Mouse (Mus musculus) lung, adult 10 weeks (tissue): Measurements from ENCODE around the gene Ermard. TPM values are rescaled to one million over a fixed set of nuclear protein-coding genes. Genes with fewer than 3 reads are reported as not detected.

ENCODE experiments used
- polyA plus RNA-seq: library from polyadenylated mRNA; stranded (reverse); fragments of 350-450 nt; fragmentation: Illumina TruSeq; extraction: RNeasy Lipid Tissue Mini Kit (QIAGEN cat#74804); gene quantifications from one replicate; pipeline ENCODE4 v1.2.3, GENCODE M21; 2014; ENCODE audit warnings: low read depth, low replicate concordance; ENCODE audit not compliant: insufficient read depth

Gene Ermard
- polyA plus RNA-seq: 19.8 TPM

DNA sequence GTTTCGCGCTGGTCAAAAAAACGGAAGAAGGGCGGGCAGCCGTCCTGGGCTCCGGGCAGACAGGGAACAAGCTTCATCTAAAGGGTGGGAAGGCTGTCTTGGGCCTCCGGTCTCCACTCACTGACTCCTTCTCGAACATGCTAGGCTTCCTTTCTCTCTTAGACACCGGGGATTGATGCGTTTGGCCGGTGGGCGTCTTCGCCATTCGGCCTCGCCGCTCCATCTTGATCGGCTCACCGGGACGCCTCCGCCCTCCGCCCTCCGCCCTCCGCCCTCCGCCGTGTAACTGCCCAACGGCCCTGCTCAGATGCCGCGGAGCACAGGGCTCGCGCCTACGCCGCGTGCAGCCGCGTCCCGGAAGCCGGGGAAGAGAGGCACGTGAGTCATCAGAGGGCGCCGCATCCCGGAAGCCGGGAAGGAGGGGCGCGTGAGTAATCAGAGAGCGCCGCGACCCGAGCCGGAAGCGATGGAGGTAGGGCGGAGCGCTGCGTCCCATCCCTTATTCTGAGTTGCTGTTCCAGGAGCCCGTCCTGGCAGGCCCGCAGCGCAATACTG lies at the start of gene Ermard, which contains the start of the genes Tcte3 and Gm3448:
Ermard (plus strand) TSS at position 34 of the 555 bp plus-strand sequence.
Tcte3 (minus strand) TSS at position 314 of the 555 bp plus-strand sequence.
Gm3448 (minus strand) TSS at position 363 of the 555 bp plus-strand sequence.

DNA sequence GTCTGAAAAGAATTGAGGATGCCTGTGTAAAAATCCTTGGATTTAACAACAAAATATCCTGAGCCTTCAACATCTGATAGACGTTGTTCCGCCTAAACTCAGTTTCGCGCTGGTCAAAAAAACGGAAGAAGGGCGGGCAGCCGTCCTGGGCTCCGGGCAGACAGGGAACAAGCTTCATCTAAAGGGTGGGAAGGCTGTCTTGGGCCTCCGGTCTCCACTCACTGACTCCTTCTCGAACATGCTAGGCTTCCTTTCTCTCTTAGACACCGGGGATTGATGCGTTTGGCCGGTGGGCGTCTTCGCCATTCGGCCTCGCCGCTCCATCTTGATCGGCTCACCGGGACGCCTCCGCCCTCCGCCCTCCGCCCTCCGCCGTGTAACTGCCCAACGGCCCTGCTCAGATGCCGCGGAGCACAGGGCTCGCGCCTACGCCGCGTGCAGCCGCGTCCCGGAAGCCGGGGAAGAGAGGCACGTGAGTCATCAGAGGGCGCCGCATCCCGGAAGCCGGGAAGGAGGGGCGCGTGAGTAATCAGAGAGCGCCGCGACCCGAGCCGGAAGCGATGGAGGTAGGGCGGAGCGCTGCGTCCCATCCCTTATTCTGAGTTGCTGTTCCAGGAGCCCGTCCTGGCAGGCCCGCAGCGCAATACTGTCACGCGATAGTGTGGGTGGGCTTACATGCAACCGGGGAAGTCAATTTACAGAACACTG lies 31.1 kb upstream of the Ermard start, which contains the start of gene Gm3435:
Gm3435 (plus strand) TSS at position 471 of the 708 bp plus-strand sequence.

Other genes with a start within 250 kb of the Ermard start
- gene Wdr27, start 98.0 kb upstream of the Ermard start, polyA plus RNA-seq: 15.5 TPM
- 19.4 TPM for gene 1600012H06Rik, start 98.0 kb upstream of the Ermard start, polyA plus RNA-seq
- 35.9 TPM for gene Phf10, start 79.9 kb upstream of the Ermard start, polyA plus RNA-seq
- gene 9030025P20Rik, start 62.7 kb upstream of the Ermard start, polyA plus RNA-seq: 5.5 TPM
- gene Gm3417, start 62.4 kb upstream of the Ermard start, polyA plus RNA-seq: 1.0 TPM
- gene Gm3435, start 31.0 kb upstream of the Ermard start, polyA plus RNA-seq: 1.0 TPM
- 1.1 TPM for gene Tcte3, start 280 bp downstream of the Ermard start, polyA plus RNA-seq
- 1.4 TPM for gene Gm3448, start 329 bp downstream of the Ermard start, polyA plus RNA-seq